Mouse (Mus musculus) bone marrow, adult 2 months (tissue): ENCODE results near the gene H2al2b. TPM values are rescaled to one million over a fixed set of nuclear protein-coding genes. Genes with fewer than 3 reads are reported as not detected.
"Not testable (repeated sequence)": the region's sequence is repeated elsewhere in the genome, so short reads cannot be mapped to it uniquely, and the experiment has no call there.

Experiments
- H3K27ac ChIP-seq: fragments of 200-500 bp; 2 replicates; pipeline ENCODE4 v1.5.1; 2012; ENCODE audit warnings: low read depth, mild to moderate bottlenecking, control low read depth, inconsistent platforms, low read length; ENCODE audit not compliant: control insufficient read depth, poor library complexity, insufficient read depth
- H3K4me1 ChIP-seq: fragments of 200-500 bp; 2 replicates; pipeline ENCODE4 v1.6.1; 2011; ENCODE audit warnings: low read length; ENCODE audit not compliant: control insufficient read depth, insufficient read depth
- H3K4me3 ChIP-seq: fragments of 200-500 bp; replicated peaks from 2 replicates; pipeline ENCODE3; 2011; ENCODE audit warnings: mild to moderate bottlenecking, low read depth, low read length, control low read depth; ENCODE audit not compliant: control insufficient read depth
- WGBS: fragments of 180-500 bp; shearing (Covaris S2); methylation state at CpG from one replicate; pipeline ENCODE4 v1.1.7; 2018; 5-methylcytosine and 5-hydroxymethylcytosine counted together
- polyA plus RNA-seq: library from polyadenylated mRNA; stranded (reverse); fragments of >200 nt; gene quantifications from 2 replicates; pipeline ENCODE4 v1.2.4, GENCODE M21; 2011; ENCODE audit warnings: low replicate concordance; ENCODE audit not compliant: missing spikeins, insufficient read depth, insufficient read length

H2al2b gene
- polyA plus RNA-seq = not detected in 2 replicates

GRCm38 (mm10) chrY:2720574-2720973 lies at the start of gene H2al2b:
Gene H2al2b (minus strand): TSS chrY:2720674.
- no CpG with 5 or more reads among the region's 4 CpGs for WGBS
- not testable (repeated sequence) for H3K27ac ChIP-seq, H3K4me3 ChIP-seq, H3K4me1 ChIP-seq

Other genes starting within 250 kb of the H2al2b start
- gene H2al2c, start 121.6 kb downstream of the H2al2b start, polyA plus RNA-seq = not detected in 2 replicates
- gene Sry, start 57.0 kb downstream of the H2al2b start, polyA plus RNA-seq = not detected in 2 replicates
- gene Gm4064, start 75.5 kb upstream of the H2al2b start, polyA plus RNA-seq = not detected in 2 replicates
- gene Rbmy, start 110.0 kb upstream of the H2al2b start, polyA plus RNA-seq = not detected in 2 replicates
- gene Gm10256, start 110.0 kb upstream of the H2al2b start, polyA plus RNA-seq = not detected in 2 replicates
- gene Gm10352, start 180.3 kb upstream of the H2al2b start, polyA plus RNA-seq = not detected in 2 replicates
- not detected in 2 replicates for gene Gm29289, start 211.9 kb upstream of the H2al2b start, polyA plus RNA-seq